Mouse (Mus musculus): Measurements from ENCODE around the gene Fam81a. TPM values are rescaled to one million over a fixed set of nuclear protein-coding genes. Genes with fewer than 3 reads are reported as not detected.

Fam81a gene
- polyA plus RNA-seq (2012; rRNA removed) = 3.1 and 5.0 TPM in 2 replicates

- no peak for TF ChIP-seq POLR2A (IDR thresholded peaks at IDR 0.05; ENCODE audit: borderline replicate concordance, extremely low read depth, insufficient read depth, insufficient read length, poor library complexity, severe bottlenecking)
- no peak for TF ChIP-seq CTCF (IDR thresholded peaks at IDR 0.05; ENCODE audit: borderline replicate concordance, extremely low read depth, insufficient read depth, insufficient read length)
- DNase-seq (ENCODE audit: low read depth) = no peak
Measured at GRCm38 (mm10) chr9:70142460-70142859, at the start of gene Fam81a. Gene Fam81a, minus strand, starts transcription at chr9:70142560.

GRCm38 (mm10) chr9:70182639-70183038 is 40.3 kb upstream of the Fam81a start:
- TF ChIP-seq CTCF (IDR thresholded peaks at IDR 0.05; ENCODE audit: borderline replicate concordance, extremely low read depth, insufficient read depth, insufficient read length) (no peak), POLR2A (IDR thresholded peaks at IDR 0.05; ENCODE audit: borderline replicate concordance, extremely low read depth, insufficient read depth, insufficient read length, poor library complexity, severe bottlenecking) (no peak)
- peak; percentile 71 for DNase-seq (ENCODE audit: low read depth)

GRCm38 (mm10) chr9:70181719-70182118 is 39.4 kb upstream of the Fam81a start:
- TF ChIP-seq POLR2A (IDR thresholded peaks at IDR 0.05; ENCODE audit: borderline replicate concordance, extremely low read depth, insufficient read depth, insufficient read length, poor library complexity, severe bottlenecking) (no peak), CTCF (IDR thresholded peaks at IDR 0.05; ENCODE audit: borderline replicate concordance, extremely low read depth, insufficient read depth, insufficient read length) (no peak)
- peak; percentile 85 for DNase-seq (ENCODE audit: low read depth)

- no peak for DNase-seq (ENCODE audit: low read depth)
- TF ChIP-seq CTCF (IDR thresholded peaks at IDR 0.05; ENCODE audit: borderline replicate concordance, extremely low read depth, insufficient read depth, insufficient read length) (no peak), POLR2A (IDR thresholded peaks at IDR 0.05; ENCODE audit: borderline replicate concordance, extremely low read depth, insufficient read depth, insufficient read length, poor library complexity, severe bottlenecking) (no peak)
Measured at GRCm38 (mm10) chr9:70176291-70176690, 33.9 kb upstream of the Fam81a start.

- TF ChIP-seq CTCF (IDR thresholded peaks at IDR 0.05; ENCODE audit: borderline replicate concordance, extremely low read depth, insufficient read depth, insufficient read length) (no peak), POLR2A (IDR thresholded peaks at IDR 0.05; ENCODE audit: borderline replicate concordance, extremely low read depth, insufficient read depth, insufficient read length, poor library complexity, severe bottlenecking) (no peak)
- DNase-seq (ENCODE audit: low read depth) = peak; percentile 70
Measured at GRCm38 (mm10) chr9:70174896-70175295, 32.5 kb upstream of the Fam81a start.

GRCm38 (mm10) chr9:70174291-70174848 is 32.0 kb upstream of the Fam81a start:
- no peak for TF ChIP-seq POLR2A (IDR thresholded peaks at IDR 0.05; ENCODE audit: borderline replicate concordance, extremely low read depth, insufficient read depth, insufficient read length, poor library complexity, severe bottlenecking)
- no peak for TF ChIP-seq CTCF (IDR thresholded peaks at IDR 0.05; ENCODE audit: borderline replicate concordance, extremely low read depth, insufficient read depth, insufficient read length)
- DNase-seq (ENCODE audit: low read depth) = peak; percentile 61

GRCm38 (mm10) chr9:70168973-70169372 is 26.6 kb upstream of the Fam81a start:
- no peak for DNase-seq (ENCODE audit: low read depth)
- TF ChIP-seq CTCF (IDR thresholded peaks at IDR 0.05; ENCODE audit: borderline replicate concordance, extremely low read depth, insufficient read depth, insufficient read length) (peak; percentile 44; the same call in 1 of the 2 replicates), POLR2A (IDR thresholded peaks at IDR 0.05; ENCODE audit: borderline replicate concordance, extremely low read depth, insufficient read depth, insufficient read length, poor library complexity, severe bottlenecking) (no peak)

- TF ChIP-seq CTCF (IDR thresholded peaks at IDR 0.05; ENCODE audit: borderline replicate concordance, extremely low read depth, insufficient read depth, insufficient read length) (no peak), POLR2A (IDR thresholded peaks at IDR 0.05; ENCODE audit: borderline replicate concordance, extremely low read depth, insufficient read depth, insufficient read length, poor library complexity, severe bottlenecking) (no peak)
Measured at GRCm38 (mm10) chr9:70160071-70160470, 17.7 kb upstream of the Fam81a start.

GRCm38 (mm10) chr9:70147618-70148017 is 5.3 kb upstream of the Fam81a start:
- DNase-seq (ENCODE audit: low read depth) = no peak
- TF ChIP-seq POLR2A (IDR thresholded peaks at IDR 0.05; ENCODE audit: borderline replicate concordance, extremely low read depth, insufficient read depth, insufficient read length, poor library complexity, severe bottlenecking) (no peak), CTCF (IDR thresholded peaks at IDR 0.05; ENCODE audit: borderline replicate concordance, extremely low read depth, insufficient read depth, insufficient read length) (no peak)

More at GRCm38 (mm10) chr9:70160071-70160470, 17.7 kb upstream of the Fam81a start:
- DNase-seq (ENCODE audit: low read depth) = no peak

- DNase-seq (ENCODE audit: low read depth) = no peak
- TF ChIP-seq POLR2A (IDR thresholded peaks at IDR 0.05; ENCODE audit: borderline replicate concordance, extremely low read depth, insufficient read depth, insufficient read length, poor library complexity, severe bottlenecking) (no peak), CTCF (IDR thresholded peaks at IDR 0.05; ENCODE audit: borderline replicate concordance, extremely low read depth, insufficient read depth, insufficient read length) (no peak)
Measured at GRCm38 (mm10) chr9:70145426-70145825, 3.1 kb upstream of the Fam81a start.

GRCm38 (mm10) chr9:70143326-70143725 is 966 bp upstream of the Fam81a start:
- TF ChIP-seq CTCF (IDR thresholded peaks at IDR 0.05; ENCODE audit: borderline replicate concordance, extremely low read depth, insufficient read depth, insufficient read length) (no peak), POLR2A (IDR thresholded peaks at IDR 0.05; ENCODE audit: borderline replicate concordance, extremely low read depth, insufficient read depth, insufficient read length, poor library complexity, severe bottlenecking) (no peak)
- no peak for DNase-seq (ENCODE audit: low read depth)

- no peak for TF ChIP-seq CTCF (IDR thresholded peaks at IDR 0.05; ENCODE audit: borderline replicate concordance, extremely low read depth, insufficient read depth, insufficient read length)
- TF ChIP-seq POLR2A (IDR thresholded peaks at IDR 0.05; ENCODE audit: borderline replicate concordance, extremely low read depth, insufficient read depth, insufficient read length, poor library complexity, severe bottlenecking) = no peak
- peak; percentile 30 for DNase-seq (ENCODE audit: low read depth)
Measured at GRCm38 (mm10) chr9:70141885-70142326, 454 bp downstream of the Fam81a start.
